Mouse (Mus musculus) lung, postnatal 0 days (tissue): ENCODE data around the gene Ms4a6c.

Source experiments
- CTCF ChIP-seq: IDR thresholded peaks from 2 replicates; pipeline ENCODE4 v1.5.1; 2016; ENCODE audit warnings: antibody characterized with exemption, mild to moderate bottlenecking
- EP300 ChIP-seq: IDR thresholded peaks from 2 replicates; pipeline ENCODE4 v1.6.1; 2016; ENCODE audit warnings: antibody characterized with exemption, mild to moderate bottlenecking, control low read depth

DNA sequence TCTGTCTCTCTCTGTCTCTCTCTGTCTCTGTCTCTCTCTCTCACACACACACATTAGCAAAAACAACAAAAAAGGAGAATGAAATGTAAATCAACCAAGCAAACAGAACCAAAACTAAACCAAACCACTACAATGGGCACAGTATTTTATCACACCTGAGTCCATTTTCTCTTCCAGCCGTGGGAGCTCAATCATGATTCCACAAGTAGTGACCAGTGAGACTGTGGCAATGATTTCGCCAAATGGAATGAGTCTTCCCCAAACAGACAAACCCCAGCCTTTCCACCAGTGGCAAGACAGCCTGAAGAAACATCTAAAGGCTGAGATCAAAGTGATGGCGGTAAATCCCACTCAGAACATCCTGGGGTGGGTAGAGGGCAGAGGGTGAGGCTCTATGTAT is 51.0 kb downstream of the Ms4a6c start:
- TF ChIP-seq CTCF = no peak
- TF ChIP-seq EP300 = no peak
